Mouse (Mus musculus) cerebellum, postnatal 36 days (tissue): ENCODE data around the gene Nisch.

Experiments
- DNase-seq, 2 experiments: peaks; one replicate each; pipeline ENCODE4 v3.0.0; 2021 to 2022; ENCODE audit warnings: mixed read lengths in 2 of 2

Gene Nisch

GRCm38 (mm10) chr14:31160196-31161150, 56.3 kb downstream of the Nisch start:
- DNase-seq = no peak

DNA sequence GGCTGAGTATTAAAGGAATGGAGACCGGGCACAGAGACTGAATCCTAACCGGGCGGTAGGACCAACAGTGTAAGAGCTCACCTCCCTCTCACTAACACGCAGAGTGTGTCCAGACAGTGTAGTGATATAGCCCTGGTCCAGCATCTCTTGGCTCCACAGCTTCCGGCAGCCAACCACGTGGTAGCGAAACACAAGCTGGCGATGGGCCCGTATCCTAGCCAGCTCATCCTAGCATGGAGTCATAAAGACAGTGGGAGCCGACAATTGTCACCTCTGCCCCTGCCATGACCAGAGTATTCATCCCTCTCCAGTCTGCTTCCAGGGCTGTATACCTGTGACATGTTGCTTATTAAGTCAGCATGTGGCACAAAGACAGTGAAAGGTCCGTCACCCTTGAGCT, 71.1 kb downstream of the Nisch start:
- no peak for DNase-seq

GRCm38 (mm10) chr14:31141011-31141410, 75.7 kb downstream of the Nisch start:
- peak in 1 of 2 experiments; percentile 2 for DNase-seq

GRCm38 (mm10) chr14:31140141-31140540, 76.6 kb downstream of the Nisch start:
- peak in 1 of 2 experiments; percentile 1 for DNase-seq

GRCm38 (mm10) chr14:31139666-31140065, 77.1 kb downstream of the Nisch start:
- peak in 1 of 2 experiments; percentile 1 for DNase-seq

- DNase-seq = no peak
Measured at GRCm38 (mm10) chr14:31138897-31139429, 77.8 kb downstream of the Nisch start.

DNA sequence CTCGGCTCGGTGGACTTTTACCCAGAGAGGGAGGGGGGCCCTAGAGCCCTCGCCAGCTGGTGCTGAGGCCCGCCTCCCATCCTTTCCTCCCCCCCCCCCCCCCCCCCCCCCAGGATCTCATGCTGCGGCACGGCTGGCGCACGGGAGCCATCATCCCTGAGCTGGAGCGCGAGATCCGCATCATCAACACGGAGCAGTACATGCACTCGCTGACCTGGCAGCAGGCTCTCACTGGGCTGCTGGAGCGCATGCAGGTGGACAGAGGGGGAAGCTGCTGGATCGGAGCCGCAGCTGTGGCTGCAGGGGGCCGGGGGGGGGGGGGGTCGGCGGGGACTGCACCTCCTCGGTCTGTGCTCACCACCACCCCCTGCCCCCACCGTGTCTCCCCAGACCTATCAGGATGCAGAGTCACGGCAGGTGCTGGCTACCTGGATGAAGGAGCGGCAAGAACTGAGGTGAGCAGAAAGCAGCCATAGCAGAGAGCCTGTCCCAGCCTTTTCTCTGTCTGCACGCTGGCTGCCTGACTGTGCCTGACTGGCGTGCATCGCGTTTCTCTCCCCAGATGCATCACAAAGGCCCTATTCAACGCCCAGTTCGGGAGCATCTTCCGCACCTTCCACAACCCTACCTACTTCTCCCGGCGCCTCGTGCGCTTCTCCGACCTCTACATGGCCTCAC, 78.4 kb downstream of the Nisch start:
- DNase-seq = peak; percentile 34 to 36

DNA sequence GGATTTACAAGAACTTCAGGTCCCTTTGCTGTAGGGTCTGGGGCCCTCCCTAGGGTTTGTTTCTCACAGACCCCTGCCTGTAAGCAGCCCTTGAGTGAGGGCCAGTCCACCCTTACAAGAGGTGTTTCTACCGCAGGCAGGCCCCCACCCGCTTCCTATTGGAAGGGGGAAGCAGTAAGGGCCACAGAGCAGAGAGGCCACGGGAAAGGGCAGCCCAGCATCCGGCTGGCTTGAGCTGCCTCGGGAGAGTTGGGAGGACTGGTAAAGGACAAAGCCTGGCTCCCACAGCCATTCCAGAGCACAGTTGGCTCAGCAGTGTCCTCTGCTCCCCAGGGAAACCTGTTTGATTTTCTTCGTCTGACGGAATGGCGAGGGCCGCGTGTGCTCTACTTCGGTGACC, 79.0 kb downstream of the Nisch start:
- no peak for DNase-seq

- DNase-seq = no peak
Measured at GRCm38 (mm10) chr14:31137281-31137595, 79.5 kb downstream of the Nisch start.

DNA sequence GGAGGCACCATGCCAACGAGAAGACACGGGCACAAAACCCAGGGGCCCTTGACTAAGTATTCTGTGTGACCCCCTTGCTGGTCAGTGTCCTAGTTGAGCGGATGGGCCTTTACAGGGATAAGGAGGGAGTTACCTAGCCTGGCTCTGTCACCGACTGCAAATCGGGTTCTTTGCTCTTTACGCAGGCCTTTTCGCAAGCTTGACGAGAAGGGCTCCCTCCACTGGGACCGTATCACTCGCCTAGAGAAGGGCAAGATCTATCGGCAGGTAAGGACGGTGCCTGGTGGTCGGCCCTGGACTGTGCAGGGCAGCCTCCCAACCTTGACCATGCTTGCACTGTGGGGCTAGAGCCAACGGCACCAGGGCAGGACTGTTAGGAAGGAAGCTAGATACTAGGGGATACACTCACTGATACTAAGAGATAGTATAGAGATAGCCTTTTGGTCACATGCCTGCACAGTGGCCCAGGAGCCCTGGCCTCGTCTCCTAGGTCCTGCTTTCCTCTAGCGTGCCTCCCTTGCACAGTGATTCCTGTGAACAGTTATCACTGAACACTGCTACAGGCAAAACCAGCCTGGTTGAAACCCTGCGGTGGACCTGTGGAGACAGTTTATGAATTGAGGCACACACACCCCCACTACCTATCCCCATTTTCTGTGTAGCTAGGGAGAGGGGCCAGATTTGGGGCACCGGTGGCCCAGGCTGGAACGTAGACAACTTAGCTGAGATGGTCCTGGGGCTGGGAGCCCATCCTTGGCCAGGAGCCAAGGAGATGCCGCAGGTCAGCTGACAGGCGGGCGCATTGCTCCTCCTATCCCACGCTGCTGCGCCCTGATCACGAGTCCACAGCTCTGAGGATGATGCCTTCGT, 80.1 kb downstream of the Nisch start:
- no peak for DNase-seq

GRCm38 (mm10) chr14:31135495-31136410, 81.0 kb downstream of the Nisch start:
- no peak for DNase-seq

DNA sequence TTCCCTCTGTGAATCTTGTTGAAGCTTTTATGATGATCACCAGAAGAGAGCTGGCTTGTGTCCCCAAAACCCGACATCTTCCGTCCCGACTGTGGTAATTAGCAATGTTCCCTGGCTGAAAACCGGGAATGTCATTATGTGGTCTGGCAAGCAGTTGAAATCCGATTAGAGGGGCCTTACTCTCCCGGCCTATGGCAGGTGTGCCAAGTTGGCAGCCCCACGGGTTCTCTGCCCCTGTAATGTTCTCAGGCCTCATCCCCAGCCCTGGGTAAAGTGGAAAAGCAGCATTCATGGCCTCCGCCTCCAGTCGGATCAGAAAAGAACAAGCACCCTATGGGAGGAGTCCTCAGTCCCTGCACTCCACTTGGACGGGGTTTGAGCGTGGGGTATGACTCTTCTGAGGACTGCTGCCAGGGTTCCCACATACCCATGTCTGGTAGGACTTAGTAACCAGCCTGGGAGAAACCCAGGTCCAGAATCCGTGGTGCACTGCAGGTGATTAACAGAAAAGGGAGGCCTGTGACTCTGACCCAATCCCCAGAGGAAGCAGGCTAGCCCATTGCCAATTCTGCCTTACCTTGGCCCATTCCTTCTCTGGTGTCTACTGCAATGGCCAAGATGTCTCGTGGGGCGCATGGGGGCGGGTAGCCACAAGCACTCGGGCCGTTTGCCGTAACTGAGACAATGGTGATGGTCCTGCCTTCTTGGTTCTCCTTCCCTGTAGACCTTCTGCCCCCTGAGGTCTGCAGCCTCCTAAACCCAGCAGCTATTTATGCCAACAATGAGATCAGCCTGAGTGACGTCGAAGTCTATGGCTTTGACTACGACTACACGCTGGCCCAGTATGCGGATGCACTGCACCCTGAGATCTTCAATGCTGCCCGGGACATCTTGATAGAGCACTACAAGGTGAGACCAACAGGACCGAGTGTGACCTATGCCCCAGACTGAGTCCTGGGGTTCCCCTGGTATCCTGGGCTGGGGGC, 82.4 kb downstream of the Nisch start:
- no peak for DNase-seq

DNA sequence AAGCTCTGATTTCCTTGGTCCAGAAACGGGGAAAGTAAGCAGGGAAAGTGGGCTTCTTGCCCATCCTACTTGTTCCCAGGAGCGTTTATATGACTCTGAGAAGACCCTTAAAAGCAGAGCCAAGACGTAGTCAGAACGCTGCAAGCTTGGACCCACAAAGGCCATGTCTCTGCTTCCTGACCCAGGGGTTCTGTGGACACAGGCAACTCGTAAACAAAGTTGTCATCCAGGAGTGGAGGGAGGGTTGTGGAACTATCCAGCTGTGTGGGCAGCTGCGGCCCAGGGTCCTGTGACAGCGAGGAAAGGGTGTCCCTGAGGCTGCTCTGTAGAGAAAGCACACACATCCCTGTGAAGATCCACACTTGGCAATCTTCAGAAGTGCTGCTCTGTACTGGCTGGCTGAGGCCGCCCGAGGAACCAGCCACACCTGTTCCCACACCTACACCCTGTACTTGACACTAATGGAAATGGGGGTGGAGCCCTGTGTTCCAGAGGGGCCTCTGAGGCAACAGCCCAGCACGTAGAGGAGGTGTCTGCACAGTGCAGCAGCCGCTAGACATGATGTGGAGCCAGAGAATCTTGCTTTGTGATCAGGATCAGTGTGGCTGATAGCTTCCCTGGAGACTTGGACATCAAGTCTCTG, 83.6 kb downstream of the Nisch start:
- DNase-seq = no peak

DNA sequence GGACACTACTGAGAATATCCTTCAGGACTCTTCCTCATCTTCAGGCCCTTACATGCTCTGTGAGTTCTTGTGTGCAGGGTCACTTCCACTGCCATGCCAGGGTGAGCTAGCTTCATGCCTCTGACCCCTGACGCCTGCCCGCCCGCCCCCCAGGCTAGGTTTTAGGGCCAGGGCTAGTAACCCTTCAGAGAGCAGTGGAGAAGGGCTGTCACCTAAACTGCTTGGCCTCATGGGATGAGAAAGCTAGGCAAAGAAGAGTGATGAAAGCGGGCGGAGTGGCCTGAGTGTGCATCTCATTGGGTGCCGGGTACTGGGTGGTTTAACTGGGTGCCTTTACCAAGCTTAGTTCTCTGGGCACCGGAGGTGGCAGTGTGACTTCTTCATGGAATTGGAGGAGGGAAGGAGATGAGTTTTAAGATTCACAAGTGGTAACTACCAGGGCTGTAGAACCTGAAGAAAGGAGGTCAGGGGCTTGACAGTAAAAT, 84.2 kb downstream of the Nisch start:
- DNase-seq = no peak

GRCm38 (mm10) chr14:31132031-31132430, 84.7 kb downstream of the Nisch start:
- DNase-seq = no peak

- no peak for DNase-seq
Measured at GRCm38 (mm10) chr14:31131272-31131821, 85.4 kb downstream of the Nisch start.

DNA sequence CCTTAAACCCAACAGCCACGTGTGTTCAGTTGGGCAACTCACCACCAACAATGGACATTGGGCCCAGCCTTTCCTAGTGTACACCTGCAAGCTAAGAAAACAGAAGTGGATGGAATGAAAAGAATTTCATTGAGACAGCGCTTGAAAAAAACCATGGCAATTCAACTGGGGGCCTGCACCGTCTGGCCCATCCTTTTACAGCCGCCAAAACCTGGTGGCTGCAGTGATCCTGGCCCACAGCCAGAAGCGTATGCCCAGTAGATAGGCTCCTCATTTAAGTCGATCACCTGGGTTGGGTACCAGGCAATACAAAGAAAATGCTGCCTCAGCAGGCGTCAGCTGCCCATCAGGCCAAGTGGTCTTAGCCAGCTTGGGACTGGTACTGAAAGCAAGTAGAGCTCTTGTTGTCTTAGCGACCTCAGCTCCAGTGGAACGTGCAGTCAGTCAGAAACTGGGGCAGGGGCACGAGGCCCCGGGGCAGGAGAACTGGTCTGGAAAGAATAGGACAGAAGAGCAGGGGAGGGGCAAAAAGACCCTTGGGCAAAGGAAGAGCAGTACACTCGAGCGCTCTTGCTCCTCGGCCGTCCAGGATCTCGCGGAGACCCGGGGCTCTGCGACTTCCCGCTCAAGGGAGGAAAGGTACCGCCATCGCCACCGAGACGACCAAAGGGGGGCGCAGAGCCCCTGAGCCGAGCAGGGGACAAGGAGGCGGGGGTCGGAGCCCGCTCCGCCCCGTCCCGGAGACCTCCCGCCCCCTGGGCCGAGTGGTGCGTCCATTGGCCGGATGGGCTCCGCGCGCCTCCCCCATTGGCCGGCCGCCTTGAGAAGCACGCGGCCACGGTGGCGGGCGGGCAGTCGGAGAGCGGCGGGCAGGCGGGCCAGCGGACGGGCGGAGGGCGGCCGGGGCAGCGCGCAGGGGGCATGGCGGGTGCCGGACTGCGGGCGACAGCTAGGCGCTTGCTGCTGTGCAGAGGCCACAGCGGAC, 86.2 kb downstream of the Nisch start, which contains the start of gene Nt5dc2:
TSS of gene Nt5dc2 (plus strand) at position 818 of the 985 bp plus-strand sequence.
- peak; percentile 53 to 71 for DNase-seq
